Mouse (Mus musculus) heart, adult 2 months (tissue): ENCODE data around the gene Zc3h14. TPM values are rescaled to one million over a fixed set of nuclear protein-coding genes. Genes with fewer than 3 reads are reported as not detected.
A peak's percentile ranks its signal among the peaks of the same experiment; 100 is the strongest.

Experiments
- DNase-seq, 2 experiments: peaks; one replicate each; pipeline ENCODE4 v3.0.0; 2021
- H3K27ac ChIP-seq: fragments of 200-600 bp; 2 replicates; pipeline ENCODE4 v1.8.1; 2022
- H3K27me3 ChIP-seq: fragments of 200-500 bp; 2 replicates; pipeline ENCODE4 v1.6.1; 2012; ENCODE audit warnings: mild to moderate bottlenecking, low read length, inconsistent platforms, mixed read lengths; ENCODE audit not compliant: control insufficient read depth, insufficient read depth
- H3K36me3 ChIP-seq: fragments of 200-500 bp; 2 replicates; pipeline ENCODE4 v1.6.1; 2012; ENCODE audit warnings: low read length, inconsistent platforms; ENCODE audit not compliant: control insufficient read depth, insufficient read depth
- H3K4me1 ChIP-seq: fragments of 200-500 bp; 2 replicates; pipeline ENCODE4 v1.6.1; 2011; ENCODE audit warnings: low read length; ENCODE audit not compliant: control insufficient read depth, insufficient read depth
- H3K4me3 ChIP-seq: fragments of 200-600 bp; 2 replicates; pipeline ENCODE4 v1.8.1; 2022
- H3K79me2 ChIP-seq: fragments of 200-500 bp; replicated peaks from 2 replicates; pipeline ENCODE4 v1.6.1; 2012; ENCODE audit warnings: mild to moderate bottlenecking, inconsistent platforms, low read length, moderate library complexity, mixed read lengths; ENCODE audit not compliant: control insufficient read depth, insufficient read depth
- H3K9ac ChIP-seq: fragments of 200-500 bp; 2 replicates; pipeline ENCODE4 v1.6.1; 2012; ENCODE audit warnings: low read depth, mild to moderate bottlenecking, control low read depth, inconsistent platforms, low read length, mixed read lengths
- CTCF ChIP-seq: fragments of 200-600 bp; IDR thresholded peaks from 2 replicates; pipeline ENCODE4 v1.8.1; 2022; ENCODE audit warnings: antibody characterized with exemption, mild to moderate bottlenecking, moderate library complexity
- EP300 ChIP-seq: fragments of 200-500 bp; IDR thresholded peaks from 2 replicates; pipeline ENCODE4 v1.6.1; 2011; ENCODE audit warnings: low read depth, low read length, control low read depth; ENCODE audit not compliant: insufficient read depth
- POLR2A ChIP-seq: fragments of 200-500 bp; IDR thresholded peaks from 2 replicates; pipeline ENCODE4 v1.6.1; 2011; ENCODE audit warnings: mild to moderate bottlenecking, low read depth, low read length, control low read depth; ENCODE audit not compliant: insufficient read depth
- WGBS: fragments of 180-500 bp; shearing (Covaris S2); methylation state at CpG from one replicate; pipeline ENCODE4 v1.1.7; 2018; 5-methylcytosine and 5-hydroxymethylcytosine counted together
- intact Hi-C: fragments of 180-260 bp; cut with DNase I; formaldehyde crosslinking; loops from one replicate; pipeline ENCODE4 v1.15.1; 2025
- long read RNA-seq: library from polyadenylated mRNA; stranded (forward); transcript quantifications from one replicate; pipeline ENCODE4 v2.0.0, GENCODE M21; 2021
- polyA plus RNA-seq: library from polyadenylated mRNA; depleted of rRNA; stranded (reverse); fragments of >200 nt; gene quantifications from 2 replicates; pipeline ENCODE4 v1.2.3, GENCODE M21; 2012; rRNA removed
- total RNA-seq, 2 experiments: library from RNA; stranded (reverse); gene quantifications; 2 replicates each; pipeline ENCODE4 v1.2.3; 2021

The Zc3h14 gene
- total RNA-seq: 10 to 100 TPM; 59.6 to 60.1 TPM
- polyA plus RNA-seq: 57.0 and 92.9 TPM in 2 replicates
- long read RNA-seq, transcript Zc3h14-202 (14 exons, 3,046 nt): minor isoform, 5 of 134 reads
- long read RNA-seq, transcript Zc3h14-203 (15 exons, 3,146 nt): minor isoform, 36 of 134 reads
- long read RNA-seq, transcript Zc3h14-204 (17 exons, 3,514 nt): major isoform, 49 of 134 reads
- long read RNA-seq, partial matches to known transcripts: 13 of 134 reads
- long read RNA-seq, other reads (novel, unspliced or antisense): 31 of 134 reads

GRCm38 (mm10) chr12:98746746-98747379, at the start of gene Zc3h14:
TSS of gene Zc3h14 (plus strand) at chr12:98746964.
- Histone ChIP-seq H3K79me2 (0 out of 2 replicates have a peak, but pooled peaks cover 3% of the 10 kb centered on the region), H3K4me3 (peak within 1 kb of the TSS; percentile 91), H3K36me3 (peaks cover 23% of the 10 kb centered on the region), H3K27me3 (no peaks in the 10 kb centered on the region), H3K4me1 (peaks cover 3% of the 10 kb centered on the region), H3K27ac (peak within 1 kb of the TSS; percentile 93), H3K9ac (peak within 1 kb of the TSS; percentile 91)
- intact Hi-C loops: no loop called here
- no peak for TF ChIP-seq EP300
- no peak for TF ChIP-seq POLR2A
- TF ChIP-seq CTCF: peak; percentile 75
- under 1% methylated on average over 77 of the region's 87 CpGs for whole genome bisulfite sequencing
- DNase-seq: peak; percentile 94 to 96

GRCm38 (mm10) chr12:98697202-98697601, 49.6 kb upstream of the Zc3h14 start:
- TF ChIP-seq POLR2A (no peak), EP300 (no peak), CTCF (no peak)
- Histone ChIP-seq H3K4me1 (no peaks in the 10 kb centered on the region), H3K36me3 (no peaks in the 10 kb centered on the region), H3K27ac (no peak overlapping the region), H3K4me3 (no peak overlapping the region), H3K79me2 (no peaks in the 10 kb centered on the region), H3K27me3 (no peaks in the 10 kb centered on the region), H3K9ac (no peak overlapping the region)
- intact Hi-C loops: no loop called here
- no peak for DNase-seq
- WGBS: 56% methylated on average over 5 of the region's 5 CpGs

- Histone ChIP-seq H3K27ac (no peak overlapping the region), H3K4me3 (no peak overlapping the region), H3K4me1 (no peaks in the 10 kb centered on the region), H3K9ac (no peak overlapping the region), H3K79me2 (no peaks in the 10 kb centered on the region), H3K36me3 (peaks cover 2% of the 10 kb centered on the region; the same call in 1 of the 2 replicates), H3K27me3 (no peaks in the 10 kb centered on the region)
- 94% methylated on average over 9 of the region's 9 CpGs for WGBS
- no peak for DNase-seq
- intact Hi-C loops: no loop called here
- TF ChIP-seq CTCF (no peak), POLR2A (no peak), EP300 (no peak)
Observed at GRCm38 (mm10) chr12:98701564-98701963, 45.2 kb upstream of the Zc3h14 start.

GRCm38 (mm10) chr12:98703554-98703953, 43.2 kb upstream of the Zc3h14 start:
- no peaks in the 10 kb centered on the region for H3K27me3 ChIP-seq
- no peaks in the 10 kb centered on the region for H3K79me2 ChIP-seq
- no peak overlapping the region for H3K4me3 ChIP-seq
- DNase-seq: no peak
- TF ChIP-seq EP300 (no peak), POLR2A (no peak), CTCF (no peak)
- peaks cover 2% of the 10 kb centered on the region; the same call in 1 of the 2 replicates for H3K36me3 ChIP-seq
- intact Hi-C loops: no loop called here
- no peaks in the 10 kb centered on the region for H3K4me1 ChIP-seq
- WGBS: 73% methylated on average over 2 of the region's 2 CpGs
- no peak overlapping the region for H3K9ac ChIP-seq
- H3K27ac ChIP-seq: no peak overlapping the region

- intact Hi-C loops: no loop called here
- Histone ChIP-seq H3K4me1 (no peaks in the 10 kb centered on the region), H3K36me3 (peaks cover 2% of the 10 kb centered on the region; the same call in 1 of the 2 replicates), H3K4me3 (no peak overlapping the region), H3K9ac (no peak overlapping the region), H3K79me2 (no peaks in the 10 kb centered on the region), H3K27ac (no peak overlapping the region), H3K27me3 (no peaks in the 10 kb centered on the region)
- 88% methylated on average over 10 of the region's 10 CpGs for WGBS
- TF ChIP-seq EP300 (no peak), CTCF (no peak), POLR2A (no peak)
- no peak for DNase-seq
Observed at GRCm38 (mm10) chr12:98703961-98704360, 42.8 kb upstream of the Zc3h14 start.

GRCm38 (mm10) chr12:98712819-98713218, 33.9 kb upstream of the Zc3h14 start:
- no peak for DNase-seq
- intact Hi-C loops: no loop called here
- H3K36me3 ChIP-seq: peaks cover 13% of the 10 kb centered on the region
- no peaks in the 10 kb centered on the region for H3K79me2 ChIP-seq
- no peak overlapping the region for H3K4me3 ChIP-seq
- TF ChIP-seq CTCF: no peak
- no peak for TF ChIP-seq EP300
- no peak for TF ChIP-seq POLR2A
- H3K4me1 ChIP-seq: peaks cover 14% of the 10 kb centered on the region
- H3K27me3 ChIP-seq: no peaks in the 10 kb centered on the region
- 85% methylated on average over 6 of the region's 6 CpGs for WGBS
- H3K27ac ChIP-seq: no peak overlapping the region
- no peak overlapping the region for H3K9ac ChIP-seq
